Mouse (Mus musculus) activated CD4-positive, CD25-positive, alpha-beta regulatory T cell, adult 4 months (primary cell): ENCODE data around the gene Gm17349. TPM values are rescaled to one million over a fixed set of nuclear protein-coding genes. Genes with fewer than 3 reads are reported as not detected.
A peak's percentile ranks its signal among the peaks of the same experiment; 100 is the strongest.

Source experiments
- ATAC-seq: one replicate; pipeline ENCODE4 v1.8.0; 2017
- polyA plus RNA-seq, 2 experiments: library from polyadenylated mRNA; unstranded; fragments of 100-300 nt; shearing (Covaris generic); gene quantifications; one replicate each; pipeline ENCODE4 v1.2.1; 2017

Gene Gm17349
- polyA plus RNA-seq, 2 experiments from 2014 or later: not detected

- no peak for ATAC-seq
These were observed 12.4 kb upstream of the Gm17349 start, which contains the start of gene Gpd1 for GRCm38 (mm10) chr15:99717386-99718334. Gpd1 (plus strand) TSS chr15:99717515.

DNA sequence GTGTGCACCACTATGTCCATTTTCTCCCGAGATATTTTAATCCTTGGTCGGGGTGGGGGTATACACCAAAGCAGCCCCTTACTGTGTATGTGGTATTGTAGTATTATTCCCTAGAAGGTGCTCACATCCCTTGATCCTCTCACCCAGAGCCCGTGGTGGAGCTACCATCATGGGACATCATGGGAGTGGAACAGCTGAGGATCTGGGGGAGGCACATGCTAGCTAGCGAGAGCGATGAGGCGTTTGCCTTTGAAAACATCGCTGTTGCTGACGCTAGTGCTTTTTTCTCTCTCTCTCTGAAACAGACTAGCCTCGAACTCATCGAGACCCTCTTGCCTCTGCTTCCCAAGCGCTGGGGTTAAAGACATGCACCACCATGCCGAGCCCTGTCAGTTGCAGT lies 11.5 kb upstream of the Gm17349 start:
- no peak for ATAC-seq

GRCm38 (mm10) chr15:99715982-99716746 lies 10.9 kb upstream of the Gm17349 start:
- ATAC-seq: no peak

GRCm38 (mm10) chr15:99715361-99715865 lies 10.1 kb upstream of the Gm17349 start:
- no peak for ATAC-seq

DNA sequence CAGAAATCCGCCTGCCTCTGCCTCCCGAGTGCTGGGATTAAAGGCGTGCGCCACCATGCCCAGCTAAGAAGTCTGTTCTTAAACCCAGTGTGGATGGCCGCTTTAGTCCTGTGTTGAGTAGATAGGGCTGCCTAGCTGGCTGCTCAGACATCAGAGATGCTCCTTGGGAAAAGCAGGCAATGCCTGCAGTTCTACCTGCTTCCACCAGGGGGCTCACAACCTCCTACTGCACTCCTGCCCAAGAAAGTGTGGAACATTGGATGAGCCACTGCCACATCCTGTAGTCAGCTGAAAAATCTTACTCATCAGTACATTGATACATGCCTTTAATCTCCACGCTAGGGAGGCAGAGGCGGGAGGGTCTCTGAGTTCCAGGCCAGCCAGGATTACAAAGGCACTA lies 9.6 kb upstream of the Gm17349 start:
- ATAC-seq: no peak

DNA sequence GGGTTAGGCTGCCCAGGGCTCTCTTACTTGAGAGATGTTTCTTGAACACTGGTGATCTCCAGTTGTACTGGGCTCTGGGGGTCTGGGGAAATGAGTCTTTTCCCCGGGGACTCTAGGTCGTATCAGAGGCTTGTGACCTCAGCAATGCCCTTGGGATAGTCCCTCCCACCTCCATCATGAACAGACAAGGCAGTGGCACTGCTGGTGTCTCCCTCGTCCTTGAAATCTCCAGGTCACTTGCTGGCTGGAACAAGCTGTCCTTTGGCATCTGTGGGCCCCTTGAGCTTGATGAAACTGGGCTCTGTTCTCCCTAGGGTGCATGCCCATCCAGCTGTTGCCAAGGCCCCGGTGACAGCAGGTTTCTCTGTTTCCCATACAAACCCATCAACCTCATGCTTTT lies 8.9 kb upstream of the Gm17349 start:
- no peak for ATAC-seq

DNA sequence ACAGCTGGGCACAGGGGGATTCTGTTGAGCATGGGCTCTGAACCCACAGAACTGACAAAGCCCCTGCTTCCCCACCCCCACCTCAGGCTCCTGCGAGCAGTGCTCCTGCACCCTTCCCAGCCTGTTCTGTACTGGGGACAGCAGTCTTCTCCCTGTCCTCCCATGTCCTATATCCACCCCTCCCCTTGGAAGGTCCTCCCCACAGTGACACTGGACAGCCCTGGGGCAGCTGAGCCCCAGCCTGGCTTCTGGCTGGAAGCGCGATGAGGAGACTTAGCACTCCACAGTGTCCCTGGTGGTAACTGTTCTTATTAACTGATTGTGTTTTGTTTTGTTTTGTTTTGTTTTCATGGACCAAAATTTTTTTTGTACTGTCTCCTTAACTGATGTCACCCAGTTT lies 8.3 kb upstream of the Gm17349 start:
- ATAC-seq: no peak

DNA sequence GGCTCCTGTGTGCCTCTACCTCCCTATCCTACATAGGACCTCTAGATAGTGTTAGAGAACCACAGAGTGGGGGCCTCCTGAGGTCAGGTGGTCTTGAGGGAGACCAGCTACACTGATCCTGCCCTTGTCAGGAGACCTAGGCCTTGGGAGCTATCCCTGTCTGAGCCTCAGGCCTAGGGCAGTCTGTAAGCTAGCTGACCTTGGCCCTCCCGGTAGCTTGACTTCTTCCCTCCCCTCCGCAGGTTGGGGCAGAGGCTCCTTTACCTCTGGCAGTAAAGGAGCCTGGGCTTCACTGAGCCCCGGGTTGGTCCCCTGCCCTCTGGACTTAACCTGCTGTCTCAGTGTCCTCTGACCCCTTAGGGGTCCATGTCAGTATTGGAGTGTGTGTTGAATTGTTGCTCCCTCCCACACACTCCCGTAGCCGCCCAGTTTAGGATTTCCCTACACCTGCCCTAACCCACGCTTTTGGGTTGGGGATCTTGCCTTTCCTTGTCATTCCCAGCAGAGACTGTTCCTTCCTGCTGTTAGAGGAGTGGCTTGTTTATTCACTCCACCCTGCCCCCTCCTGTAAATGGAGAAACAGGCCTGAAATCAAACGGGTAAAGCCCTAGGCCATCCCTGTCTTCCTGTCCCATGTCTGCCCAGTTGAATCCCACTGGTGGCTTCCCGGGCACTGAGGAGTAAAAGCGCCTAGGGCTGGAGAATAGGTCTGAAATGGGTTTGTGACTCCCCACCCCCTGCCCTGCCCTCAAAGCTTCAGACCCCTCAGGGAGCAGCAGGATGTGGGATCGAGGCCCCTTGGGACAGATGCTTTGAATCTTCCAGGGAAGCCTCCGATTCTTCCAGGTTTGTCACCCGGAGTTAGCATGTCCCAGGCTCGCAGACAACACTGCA lies 7.6 kb upstream of the Gm17349 start:
- ATAC-seq: no peak

GRCm38 (mm10) chr15:99711491-99711890 lies 6.2 kb upstream of the Gm17349 start:
- ATAC-seq: no peak

GRCm38 (mm10) chr15:99710221-99711190 lies 5.2 kb upstream of the Gm17349 start:
- no peak for ATAC-seq

GRCm38 (mm10) chr15:99708176-99708575 lies 2.9 kb upstream of the Gm17349 start:
- ATAC-seq: no peak

- ATAC-seq: no peak
These were observed 409 bp downstream of the Gm17349 start for GRCm38 (mm10) chr15:99704881-99705280.

DNA sequence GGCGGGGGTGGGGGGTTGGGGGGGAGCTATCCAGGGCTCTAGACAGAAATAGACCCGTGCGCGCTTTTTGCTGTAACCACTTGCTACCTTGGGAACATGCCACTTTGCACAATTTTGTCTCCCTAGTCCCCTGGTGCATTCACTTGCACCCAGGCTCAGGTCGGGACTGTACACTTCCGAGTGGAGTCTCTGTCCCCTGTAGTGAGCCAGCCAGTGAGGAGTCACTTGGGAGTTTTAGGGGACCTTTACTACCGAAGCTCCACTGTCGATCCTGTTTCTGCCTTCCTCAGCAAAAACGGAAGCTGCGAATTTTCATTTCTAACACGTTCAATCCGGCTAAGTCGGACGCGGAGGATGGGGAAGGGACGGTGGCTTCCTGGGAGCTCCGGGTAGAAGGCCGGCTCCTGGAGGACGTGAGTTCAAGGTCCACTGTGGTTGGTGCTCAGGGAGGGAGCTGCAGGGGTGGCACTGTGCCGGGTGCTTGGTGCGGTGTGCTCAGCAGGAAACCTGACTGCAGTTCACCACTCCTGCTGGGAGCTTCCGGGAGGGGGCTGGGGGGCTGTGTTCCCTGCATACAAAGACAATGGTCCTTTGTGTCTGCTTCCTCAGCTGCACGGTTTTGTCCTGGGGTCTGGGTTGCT lies 1.1 kb downstream of the Gm17349 start:
- ATAC-seq: no peak

DNA sequence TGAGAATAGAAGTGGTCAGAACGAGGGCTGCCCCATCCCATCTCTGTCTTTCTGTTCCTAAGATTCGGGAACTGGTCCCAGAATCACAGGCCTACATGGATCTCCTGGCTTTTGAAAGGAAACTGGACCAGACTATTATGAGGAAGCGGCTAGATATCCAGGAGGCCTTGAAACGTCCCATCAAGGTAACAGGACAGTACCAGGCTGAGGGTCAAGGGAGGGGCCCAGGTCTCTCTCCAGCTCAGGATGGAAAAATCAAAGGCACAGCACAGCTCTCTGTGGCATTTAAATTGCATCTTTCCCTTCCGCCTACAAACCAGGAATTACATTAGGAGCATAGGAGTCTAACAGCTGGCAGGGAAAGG lies 1.6 kb downstream of the Gm17349 start:
- no peak for ATAC-seq

GRCm38 (mm10) chr15:99703104-99703503 lies 2.2 kb downstream of the Gm17349 start:
- no peak for ATAC-seq

- peak; percentile 77 for ATAC-seq
These were observed 3.0 kb downstream of the Gm17349 start, which contains the start of gene Smarcd1 for GRCm38 (mm10) chr15:99701999-99702900. Smarcd1 (plus strand) TSS chr15:99702129.

DNA sequence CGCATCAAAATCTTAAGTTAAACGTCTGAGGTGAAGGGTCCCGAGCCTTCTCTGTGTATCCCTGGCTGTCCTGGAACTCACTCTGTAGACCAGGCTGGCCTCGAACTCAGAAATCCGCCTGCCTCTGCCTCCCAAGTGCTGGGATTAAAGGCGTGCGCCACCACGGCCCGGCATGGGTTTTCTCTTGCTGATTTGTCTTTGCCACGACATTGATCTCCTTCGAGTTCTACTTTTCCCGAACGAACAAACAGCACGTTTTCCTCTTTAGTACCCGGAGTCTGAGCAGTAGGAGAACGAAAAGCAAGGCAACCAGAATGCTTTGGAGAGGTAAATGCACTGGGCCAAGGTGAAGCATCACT lies 3.7 kb downstream of the Gm17349 start:
- ATAC-seq: peak; percentile 9

GRCm38 (mm10) chr15:99700219-99701106 lies 4.8 kb downstream of the Gm17349 start:
- no peak for ATAC-seq
